18 mouse cellular contexts compared by ENCODE assay signal in the genomic region with DNA sequence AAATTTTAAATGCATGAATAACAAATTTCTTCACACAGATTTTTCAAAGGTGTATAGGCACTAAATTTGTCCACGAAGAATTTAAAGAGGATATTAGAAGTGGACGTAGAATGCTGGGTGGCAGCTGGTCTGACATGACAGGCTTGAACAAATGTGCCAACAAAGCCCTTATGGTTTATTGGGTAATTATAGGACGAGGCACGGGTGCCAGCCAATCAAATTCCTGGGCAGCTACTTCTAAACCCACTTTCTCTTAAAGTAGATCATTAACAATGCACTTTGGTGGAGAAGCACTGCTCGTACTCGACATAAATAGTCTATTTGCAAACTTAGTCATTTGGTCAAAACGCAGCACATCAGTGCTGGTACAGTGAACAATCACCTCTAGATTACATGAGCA.
DNase-seq lines count a peak whose midpoint lies in the region; ATAC-seq lines count a peak whose summit lies in the region.
"Had no signal": no experiment of that assay in that cellular context is flagged by ENCODE, and none has a peak within 500 bp of the region (broad histone marks: within the 10 kb centered on the region; RNA-seq: fewer than 3 reads in every experiment).

No protein-coding gene starts in this region.

- ATAC-seq in forebrain, embryonic 14.5 days, result peak; percentile 54
- ATAC-seq: intestine, embryonic 16.5 days had no signal

- DNase-seq in forebrain, embryonic 14.5 days (ENCODE audit: low spot score), result peak; percentile 63
- no peak for DNase-seq in forebrain, embryonic 10.5 days (ENCODE audit: extremely low spot score, low spot score)
- DNase-seq in left cerebral cortex, postnatal 4 days, result peak; percentile 42
- DNase-seq in left cerebral cortex, postnatal 14 days (ENCODE audit: low spot score in 2 of 2), result no peak
- peak; percentile 10 for DNase-seq in retina, postnatal 1 day
- DNase-seq in retina, embryonic 14.5 days (ENCODE audit: low spot score), result no peak
- no peak for DNase-seq in spleen, adult 18-20 months
- DNase-seq: adrenal gland, adult 2 months; adrenal gland, postnatal 25 days; cerebellum, adult 9-10 months; gastrocnemius, postnatal 14 days; heart, adult 2 months; heart, postnatal 14 days had no signal

- no peak overlapping the region for H3K4me2 ChIP-seq in forebrain, embryonic 14.5 days (ENCODE audit: low read length)
- H3K4me2 ChIP-seq: heart, embryonic 11.5 days; heart, embryonic 15.5 days; hindbrain, embryonic 13.5 days had no signal

- no peak overlapping the region for H3K27ac ChIP-seq in forebrain, embryonic 14.5 days (ENCODE audit: low read depth, low read length)
- no peak overlapping the region for H3K27ac ChIP-seq in forebrain, embryonic 10.5 days
- H3K27ac ChIP-seq: embryonic facial prominence, embryonic 10.5 days; heart, adult 2 months; heart, embryonic 15.5 days; hindbrain, embryonic 13.5 days had no signal

- H3K4me1 ChIP-seq in forebrain, embryonic 14.5 days (ENCODE audit: control insufficient read depth, insufficient read depth, low read length), result no peaks in the 10 kb centered on the region; the same call in 1 of the 2 replicates
- H3K4me1 ChIP-seq in forebrain, embryonic 10.5 days, result no peaks in the 10 kb centered on the region
- H3K4me1 ChIP-seq: embryonic facial prominence, embryonic 10.5 days; heart, embryonic 15.5 days; hindbrain, embryonic 13.5 days had no signal

- intact Hi-C loops in left cerebral cortex, postnatal 4 days (cut with DNase I), result no loop called here
- intact Hi-C loops in left cerebral cortex, postnatal 14 days (cut with DNase I), result no loop called here

- 31% methylated on average over 7 of the region's 7 CpGs for WGBS in forebrain, embryonic 14.5 days
- WGBS in forebrain, embryonic 10.5 days, result 86% methylated on average over 7 of the region's 7 CpGs

- H3K27me3 ChIP-seq in forebrain, embryonic 14.5 days (replicated peaks; ENCODE audit: control insufficient read depth, insufficient read depth, low read length), result no peaks in the 10 kb centered on the region
- H3K27me3 ChIP-seq in forebrain, embryonic 10.5 days (ENCODE audit: poor library complexity, severe bottlenecking), result no peaks in the 10 kb centered on the region
- H3K27me3 ChIP-seq: heart, embryonic 15.5 days; hindbrain, embryonic 13.5 days had no signal

- no peaks in the 10 kb centered on the region for H3K36me3 ChIP-seq in forebrain, embryonic 14.5 days (ENCODE audit: control insufficient read depth, insufficient read depth, low read length)
- H3K36me3 ChIP-seq in forebrain, embryonic 10.5 days (replicated peaks), result no peaks in the 10 kb centered on the region
- H3K36me3 ChIP-seq: embryonic facial prominence, embryonic 10.5 days; heart, embryonic 15.5 days; hindbrain, embryonic 13.5 days had no signal

- H3K9ac ChIP-seq in forebrain, embryonic 14.5 days (ENCODE audit: low read length), result no peak overlapping the region
- H3K9ac ChIP-seq: heart, embryonic 15.5 days; hindbrain, embryonic 13.5 days had no signal

- H3K9me3 ChIP-seq in forebrain, embryonic 14.5 days (replicated peaks; ENCODE audit: control insufficient read depth, low read length), result no peaks in the 10 kb centered on the region
- H3K9me3 ChIP-seq in forebrain, embryonic 10.5 days, result no peaks in the 10 kb centered on the region
- H3K9me3 ChIP-seq: embryonic facial prominence, embryonic 10.5 days; heart, embryonic 15.5 days; hindbrain, embryonic 13.5 days had no signal

- H3K4me3 ChIP-seq in forebrain, embryonic 14.5 days (ENCODE audit: low read depth, low read length), result no peak overlapping the region
- no peak overlapping the region for H3K4me3 ChIP-seq in forebrain, embryonic 10.5 days
- H3K4me3 ChIP-seq: embryonic facial prominence, embryonic 10.5 days; heart, adult 2 months; heart, embryonic 15.5 days; hindbrain, embryonic 13.5 days had no signal

Comparison
In these comparisons a context has a peak if more than half of its experiments do, and no peak if none do; other contexts are left out.
1. DNase-seq: peak in forebrain, embryonic 14.5 days (single experiment), left cerebral cortex, postnatal 4 days (single experiment) and retina, postnatal 1 day (single experiment); none in forebrain, embryonic 10.5 days (single experiment), left cerebral cortex, postnatal 14 days (0 of 2), retina, embryonic 14.5 days (single experiment) and spleen, adult 18-20 months (0 of 2).